Mouse (Mus musculus) heart, postnatal 0 days (tissue): ENCODE measurements around the gene Ap3b1. TPM values are rescaled to one million over a fixed set of nuclear protein-coding genes. Genes with fewer than 3 reads are reported as not detected.
"Not testable (repeated sequence)": the region's sequence is repeated elsewhere in the genome, so short reads cannot be mapped to it uniquely, and the experiment has no call there.

Experiments
- ATAC-seq: fragments of 200-750 bp; cut with Nextera tagmentation; 2 replicates; pipeline ENCODE4 v1.8.0; 2017; ENCODE audit warnings: low read depth, moderate number of reproducible peaks, moderate library complexity; ENCODE audit not compliant: insufficient read depth
- DNase-seq: peaks from one replicate; pipeline ENCODE4 v3.0.0-alpha.2; 2016; ENCODE audit warnings: low spot score
- H3K27ac ChIP-seq: fragments of 300-500 bp; sonication (generic); 2 replicates; pipeline ENCODE4 v1.5.1; 2014; ENCODE audit warnings: low read depth, mild to moderate bottlenecking
- H3K27me3 ChIP-seq: fragments of 300-500 bp; sonication (generic); 2 replicates; pipeline ENCODE4 v1.6.1; 2014; ENCODE audit warnings: low read length, mixed read lengths; ENCODE audit not compliant: control insufficient read depth, insufficient read depth
- H3K36me3 ChIP-seq: fragments of 300-500 bp; sonication (generic); replicated peaks from 2 replicates; pipeline ENCODE4 v1.6.1; 2014; ENCODE audit warnings: low read length, mixed read lengths; ENCODE audit not compliant: control insufficient read depth, insufficient read depth
- H3K4me1 ChIP-seq: fragments of 300-500 bp; sonication (generic); 2 replicates; pipeline ENCODE4 v1.6.1; 2014; ENCODE audit warnings: antibody characterized with exemption; ENCODE audit not compliant: control insufficient read depth, insufficient read depth
- H3K4me2 ChIP-seq: fragments of 300-500 bp; sonication (generic); 2 replicates; pipeline ENCODE4 v1.6.1; 2014; ENCODE audit warnings: low read depth, mild to moderate bottlenecking, low read length, moderate library complexity
- H3K4me3 ChIP-seq: fragments of 300-500 bp; sonication (generic); 2 replicates; pipeline ENCODE4 v1.5.1; 2014; ENCODE audit warnings: low read depth, low read length
- H3K9ac ChIP-seq: fragments of 300-500 bp; sonication (generic); replicated peaks from 2 replicates; pipeline ENCODE4 v1.6.1; 2014; ENCODE audit warnings: low read depth, low read length, mixed read lengths
- H3K9me3 ChIP-seq: fragments of 300-500 bp; sonication (generic); replicated peaks from 2 replicates; pipeline ENCODE4 v1.6.1; 2016; ENCODE audit warnings: low read length; ENCODE audit not compliant: control insufficient read depth
- CTCF ChIP-seq: IDR thresholded peaks from 2 replicates; pipeline ENCODE4 v1.5.1; 2016; ENCODE audit warnings: antibody characterized with exemption, control low read depth, low read depth
- EP300 ChIP-seq: IDR thresholded peaks from 2 replicates; pipeline ENCODE4 v1.6.1; 2016; ENCODE audit warnings: antibody characterized with exemption, low read depth
- WGBS: fragments of 180-500 bp; shearing (Covaris S2); extraction: QIAGEN DNeasy Blood & Tissue Kit; methylation state at CpG from one replicate; pipeline ENCODE4 v1.1.7; 2014; 5-methylcytosine and 5-hydroxymethylcytosine counted together
- polyA plus RNA-seq: library from polyadenylated mRNA; unstranded; fragments of >200 nt; fragmentation: Nextera tagmentation; extraction: Ambion mirVana; gene quantifications from 2 replicates; pipeline ENCODE4 v1.2.1, GENCODE M21; 2015
- total RNA-seq: library from RNA; depleted of rRNA; stranded (reverse); fragments of >200 nt; gene quantifications from 2 replicates; pipeline ENCODE4 v1.2.3, GENCODE M21; 2014; ENCODE audit warnings: low replicate concordance

Ap3b1 gene
- total and polyA plus RNA-seq, 2 experiments from 2014 or later, result 22.5 to 26.0 TPM

GRCm38 (mm10) chr13:94354584-94354983 is 4.2 kb upstream of the Ap3b1 start:
- Histone ChIP-seq H3K9ac (no peak overlapping the region), H3K4me1 (peaks cover 10% of the 10 kb centered on the region; the same call in 1 of the 2 replicates), H3K27ac (no peak overlapping the region), H3K27me3 (no peaks in the 10 kb centered on the region), H3K36me3 (no peaks in the 10 kb centered on the region), H3K4me3 (no peak overlapping the region), H3K4me2 (no peak overlapping the region), H3K9me3 (0 out of 2 replicates have a peak, but pooled peaks cover 3% of the 10 kb centered on the region)
- 47% methylated on average over 3 of the region's 3 CpGs for WGBS
- DNase-seq, result no peak
- TF ChIP-seq EP300, result no peak
- TF ChIP-seq CTCF, result no peak
- ATAC-seq, result no peak

- WGBS, result 1% methylated on average over 9 of the region's 9 CpGs
- TF ChIP-seq CTCF (no peak), EP300 (no peak)
- Histone ChIP-seq H3K4me2 (peak overlapping the region; percentile 98), H3K4me3 (peak overlapping the region; percentile 99), H3K36me3 (no peaks in the 10 kb centered on the region), H3K27me3 (no peaks in the 10 kb centered on the region), H3K9me3 (0 out of 2 replicates have a peak, but pooled peaks cover 3% of the 10 kb centered on the region), H3K4me1 (peaks cover 10% of the 10 kb centered on the region; the same call in 1 of the 2 replicates), H3K9ac (peak overlapping the region; percentile 94), H3K27ac (peak overlapping the region; percentile 82)
- ATAC-seq, result peak; percentile 39
- DNase-seq, result no peak
Measured at GRCm38 (mm10) chr13:94358101-94358400, 709 bp upstream of the Ap3b1 start.

GRCm38 (mm10) chr13:94359282-94359920 is 641 bp downstream of the Ap3b1 start:
- H3K9me3 ChIP-seq, result 0 out of 2 replicates have a peak, but pooled peaks cover 3% of the 10 kb centered on the region
- no peak for TF ChIP-seq EP300
- no peak for TF ChIP-seq CTCF
- H3K4me1 ChIP-seq, result peaks cover 10% of the 10 kb centered on the region; the same call in 1 of the 2 replicates
- H3K9ac ChIP-seq, result peak overlapping the region; percentile 94
- peak overlapping the region; percentile 82 for H3K27ac ChIP-seq
- no peak for DNase-seq
- 16% methylated on average over 23 of the region's 25 CpGs for WGBS
- H3K27me3 ChIP-seq, result no peaks in the 10 kb centered on the region
- H3K36me3 ChIP-seq, result no peaks in the 10 kb centered on the region
- ATAC-seq, result peak; percentile 7; the same call in 1 of the 2 replicates
- H3K4me3 ChIP-seq, result peak overlapping the region; percentile 99
- H3K4me2 ChIP-seq, result peak overlapping the region; percentile 98

GRCm38 (mm10) chr13:94361013-94361580 is 2.3 kb downstream of the Ap3b1 start:
- not testable (repeated sequence) for ATAC-seq, H3K9ac ChIP-seq

GRCm38 (mm10) chr13:94364336-94364735 is 5.6 kb downstream of the Ap3b1 start:
- no peak overlapping the region for H3K27ac ChIP-seq
- no peak overlapping the region for H3K4me3 ChIP-seq
- H3K36me3 ChIP-seq, result no peaks in the 10 kb centered on the region
- H3K4me1 ChIP-seq, result peaks cover 11% of the 10 kb centered on the region; the same call in 1 of the 2 replicates
- no peak for ATAC-seq
- TF ChIP-seq EP300 (no peak), CTCF (no peak)
- no peaks in the 10 kb centered on the region for H3K9me3 ChIP-seq
- H3K27me3 ChIP-seq, result no peaks in the 10 kb centered on the region
- DNase-seq, result no peak
- WGBS, result 82% methylated on average over 2 of the region's 2 CpGs
- H3K4me2 ChIP-seq, result no peak overlapping the region
- no peak overlapping the region for H3K9ac ChIP-seq

More at GRCm38 (mm10) chr13:94361013-94361580, 2.3 kb downstream of the Ap3b1 start:
- H3K27ac ChIP-seq, H3K36me3 ChIP-seq, H3K4me3 ChIP-seq, DNase-seq, H3K9me3 ChIP-seq, H3K27me3 ChIP-seq, H3K4me2 ChIP-seq: not testable (repeated sequence)
- WGBS, result 65% methylated on average over 10 of the region's 10 CpGs
- H3K4me1 ChIP-seq, result peaks cover 19% of the 10 kb centered on the region; the same call in 1 of the 2 replicates
